Comparison of ENCODE assay signal across 14 mouse cellular contexts in the genomic region with DNA sequence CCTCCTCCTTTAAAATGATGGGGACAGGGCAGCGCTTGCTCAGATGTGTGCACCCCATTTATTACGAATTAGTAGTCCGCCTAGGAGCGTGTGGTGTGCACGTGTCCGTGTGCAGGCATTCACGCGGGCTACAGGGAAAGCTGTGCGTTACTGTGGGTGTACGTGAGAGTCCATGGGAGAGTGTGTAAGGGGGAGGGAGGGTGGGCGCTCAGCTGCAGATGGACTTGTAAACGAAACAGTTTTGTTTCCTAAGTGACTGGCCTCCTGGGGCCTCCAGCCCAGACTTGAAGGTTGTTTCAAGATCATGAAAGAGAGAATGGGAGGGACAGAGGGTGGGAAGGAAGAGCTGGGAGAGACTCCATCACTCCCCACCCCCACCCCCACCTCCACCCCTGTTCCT. TPM values are rescaled to one million over a fixed set of nuclear protein-coding genes. Genes with fewer than 3 reads are reported as not detected.
DNase-seq lines count a peak whose midpoint lies in the region; ATAC-seq and TF ChIP-seq lines count a peak whose summit lies in the region.
"Had no signal": no experiment of that assay in that cellular context is flagged by ENCODE, and none has a peak within 500 bp of the region (broad histone marks: within the 10 kb centered on the region; RNA-seq: fewer than 3 reads in every experiment).

No protein-coding gene starts in this region.

- ATAC-seq in hindbrain, embryonic 15.5 days (ENCODE audit: low FRiP score, low read depth), result peak; percentile 71
- ATAC-seq in midbrain, embryonic 16.5 days, result peak; percentile 31; the same call in 1 of the 2 replicates

- DNase-seq in heart, embryonic 10.5 days (ENCODE audit: low spot score), result no peak
- DNase-seq in heart, postnatal 4 days, result no peak
- DNase-seq in lung, postnatal 14 days, result no peak
- DNase-seq in adrenal gland, postnatal 25 days, result no peak
- no peak for DNase-seq in lung, adult 2 months
- DNase-seq: cerebellum, adult 18-20 months; lung, postnatal 10 days had no signal

- no peaks in the 10 kb centered on the region; the same call in 1 of the 2 replicates for H3K27me3 ChIP-seq in heart, embryonic 10.5 days (ENCODE audit: insufficient read depth, poor library complexity, severe bottlenecking)
- H3K27me3 ChIP-seq in hindbrain, embryonic 15.5 days, result no peaks in the 10 kb centered on the region
- no peaks in the 10 kb centered on the region for H3K27me3 ChIP-seq in midbrain, embryonic 16.5 days (ENCODE audit: control insufficient read depth, insufficient read depth, low read depth, low read length)

- no peak overlapping the region for H3K4me2 ChIP-seq in hindbrain, embryonic 15.5 days
- no peak overlapping the region for H3K4me2 ChIP-seq in midbrain, embryonic 16.5 days (ENCODE audit: low read length)
- H3K4me2 ChIP-seq: heart, embryonic 11.5 days had no signal

- no peak for TF ChIP-seq POLR2A in lung, adult 2 months (IDR thresholded peaks at IDR 0.05; ENCODE audit: borderline replicate concordance, extremely low read depth, low read depth, low read length)

- no peaks in the 10 kb centered on the region for H3K9me3 ChIP-seq in heart, embryonic 10.5 days
- no peaks in the 10 kb centered on the region for H3K9me3 ChIP-seq in hindbrain, embryonic 15.5 days
- H3K9me3 ChIP-seq in midbrain, embryonic 16.5 days (replicated peaks; ENCODE audit: control insufficient read depth, low read length, poor library complexity, severe bottlenecking), result no peaks in the 10 kb centered on the region

- H3K27ac ChIP-seq in heart, embryonic 10.5 days, result peak overlapping the region; percentile 89
- peak overlapping the region; percentile 93 for H3K27ac ChIP-seq in brown adipose tissue, adult 24 weeks (replicated peaks; ENCODE audit: low read depth, low read length)
- H3K27ac ChIP-seq in hindbrain, embryonic 15.5 days (replicated peaks), result peak overlapping the region; percentile 52
- peak overlapping the region; percentile 38; the same call in 1 of the 2 replicates for H3K27ac ChIP-seq in midbrain, embryonic 16.5 days (ENCODE audit: low read length)
- H3K27ac ChIP-seq: kidney, postnatal 0 days had no signal

- H3K36me3 ChIP-seq in heart, embryonic 10.5 days, result no peaks in the 10 kb centered on the region
- no peaks in the 10 kb centered on the region for H3K36me3 ChIP-seq in hindbrain, embryonic 15.5 days
- no peaks in the 10 kb centered on the region for H3K36me3 ChIP-seq in midbrain, embryonic 16.5 days (ENCODE audit: control insufficient read depth, insufficient read depth, low read length)

- H3K9ac ChIP-seq in hindbrain, embryonic 15.5 days, result no peak overlapping the region
- H3K9ac ChIP-seq in midbrain, embryonic 16.5 days (ENCODE audit: low read depth, low read length), result no peak overlapping the region

- 52% methylated on average over 12 of the region's 12 CpGs for WGBS in heart, embryonic 10.5 days
- WGBS in hindbrain, embryonic 15.5 days, result 24% methylated on average over 12 of the region's 12 CpGs
- WGBS in midbrain, embryonic 16.5 days, result 40% methylated on average over 12 of the region's 12 CpGs
- 64% methylated on average over 12 of the region's 12 CpGs for WGBS in lung, adult 2 months

- peaks cover 87% of the 10 kb centered on the region for H3K4me1 ChIP-seq in heart, embryonic 10.5 days
- peaks cover 13% of the 10 kb centered on the region for H3K4me1 ChIP-seq in brown adipose tissue, adult 24 weeks (ENCODE audit: control insufficient read depth, insufficient read depth, insufficient read length, low read length)
- H3K4me1 ChIP-seq in hindbrain, embryonic 15.5 days (replicated peaks), result peaks cover 27% of the 10 kb centered on the region
- peaks cover 9% of the 10 kb centered on the region for H3K4me1 ChIP-seq in midbrain, embryonic 16.5 days (ENCODE audit: control insufficient read depth, insufficient read depth, low read length)
- H3K4me1 ChIP-seq in lung, adult 2 months (ENCODE audit: control insufficient read depth, insufficient read depth, low read length), result no peaks in the 10 kb centered on the region

- no peak overlapping the region for H3K4me3 ChIP-seq in heart, embryonic 10.5 days
- peak overlapping the region; percentile 21 for H3K4me3 ChIP-seq in brown adipose tissue, adult 24 weeks (ENCODE audit: insufficient read depth, low read depth, low read length)
- H3K4me3 ChIP-seq in hindbrain, embryonic 15.5 days, result no peak overlapping the region
- no peak overlapping the region for H3K4me3 ChIP-seq in midbrain, embryonic 16.5 days (ENCODE audit: low read depth, low read length)
- H3K4me3 ChIP-seq in lung, adult 2 months (replicated peaks; ENCODE audit: extremely low read depth, low read depth, low read length), result no peak overlapping the region

- TF ChIP-seq CTCF in lung, adult 2 months (IDR thresholded peaks at IDR 0.05; ENCODE audit: insufficient read depth, low read length), result no peak

RNA-seq across cellular contexts. Expression of gene Atp1a2, which starts 3.3 kb away (rescaled TPM):
- 8.7 and 22.5 TPM in 2 replicates for polyA plus RNA-seq in heart, embryonic 10.5 days (2016; fragmentation: Nextera tagmentation; extraction: Ambion mirVana)
- 10 to 100 TPM; 81.9 to 82.8 TPM for total RNA-seq in heart, postnatal 4 days (2021)
- polyA plus RNA-seq in brown adipose tissue, adult 24 weeks (2012; ENCODE audit: insufficient read depth, insufficient read length, missing spikeins), result 428 and 499 TPM in 2 replicates
- 74.3 and 75.8 TPM in 2 replicates for polyA plus RNA-seq in hindbrain, embryonic 15.5 days (2015; fragmentation: Nextera tagmentation; extraction: Ambion mirVana)
- 53.2 and 69.0 TPM in 2 replicates for polyA plus RNA-seq in midbrain, embryonic 16.5 days (2015; fragmentation: Nextera tagmentation; extraction: Ambion mirVana)
- total RNA-seq in adrenal gland, postnatal 25 days (2021), result 110 and 122 TPM in 2 replicates
- 56.1 and 93.0 TPM in 2 replicates for polyA plus RNA-seq in lung, adult 2 months (2012; rRNA removed)

RNA-seq across cellular contexts. Expression of gene Kcnj9, which starts 27.9 kb away (rescaled TPM):
- polyA plus RNA-seq in heart, embryonic 10.5 days (2016; fragmentation: Nextera tagmentation; extraction: Ambion mirVana), result not detected in 2 replicates
- not detected for total RNA-seq in heart, postnatal 4 days (2021)
- not detected in 2 replicates for polyA plus RNA-seq in brown adipose tissue, adult 24 weeks (2012; ENCODE audit: insufficient read depth, insufficient read length, missing spikeins)
- polyA plus RNA-seq in hindbrain, embryonic 15.5 days (2015; fragmentation: Nextera tagmentation; extraction: Ambion mirVana), result 4.1 and 4.3 TPM in 2 replicates
- 7.7 and 7.8 TPM in 2 replicates for polyA plus RNA-seq in midbrain, embryonic 16.5 days (2015; fragmentation: Nextera tagmentation; extraction: Ambion mirVana)
- 0.18 TPM in 1 of 2 replicates, not detected in the other for total RNA-seq in adrenal gland, postnatal 25 days (2021)
- polyA plus RNA-seq in lung, adult 2 months (2012; rRNA removed), result 0.08 TPM in 1 of 2 replicates, not detected in the other

RNA-seq across cellular contexts. Expression of gene Igsf8, which starts 39.7 kb away (rescaled TPM):
- polyA plus RNA-seq in heart, embryonic 10.5 days (2016; fragmentation: Nextera tagmentation; extraction: Ambion mirVana), result 30.1 and 33.2 TPM in 2 replicates
- total RNA-seq in heart, postnatal 4 days (2021), result 10 to 100 TPM; 19.1 to 20.1 TPM
- 4.3 and 10.5 TPM in 2 replicates for polyA plus RNA-seq in brown adipose tissue, adult 24 weeks (2012; ENCODE audit: insufficient read depth, insufficient read length, missing spikeins)
- 75.3 and 79.0 TPM in 2 replicates for polyA plus RNA-seq in hindbrain, embryonic 15.5 days (2015; fragmentation: Nextera tagmentation; extraction: Ambion mirVana)
- 63.9 and 64.0 TPM in 2 replicates for polyA plus RNA-seq in midbrain, embryonic 16.5 days (2015; fragmentation: Nextera tagmentation; extraction: Ambion mirVana)
- total RNA-seq in adrenal gland, postnatal 25 days (2021), result 33.7 and 48.7 TPM in 2 replicates
- polyA plus RNA-seq in lung, adult 2 months (2012; rRNA removed), result 90.8 and 105 TPM in 2 replicates

RNA-seq across cellular contexts. Expression of gene Kcnj10, which starts 39.8 kb away (rescaled TPM):
- 0.09 TPM in 1 of 2 replicates, not detected in the other for polyA plus RNA-seq in heart, embryonic 10.5 days (2016; fragmentation: Nextera tagmentation; extraction: Ambion mirVana)
- total RNA-seq in heart, postnatal 4 days (2021), result under 1 TPM; 0.11 to 0.14 TPM
- polyA plus RNA-seq in brown adipose tissue, adult 24 weeks (2012; ENCODE audit: insufficient read depth, insufficient read length, missing spikeins), result not detected in 2 replicates
- polyA plus RNA-seq in hindbrain, embryonic 15.5 days (2015; fragmentation: Nextera tagmentation; extraction: Ambion mirVana), result 2.9 and 3.0 TPM in 2 replicates
- 1.5 and 2.5 TPM in 2 replicates for polyA plus RNA-seq in midbrain, embryonic 16.5 days (2015; fragmentation: Nextera tagmentation; extraction: Ambion mirVana)
- total RNA-seq in adrenal gland, postnatal 25 days (2021), result 0.39 and 0.48 TPM in 2 replicates
- polyA plus RNA-seq in lung, adult 2 months (2012; rRNA removed), result 0.12 and 0.28 TPM in 2 replicates

RNA-seq across cellular contexts. Expression of gene Atp1a4, which starts 43.0 kb away (rescaled TPM):
- 0.09 and 0.12 TPM in 2 replicates for polyA plus RNA-seq in heart, embryonic 10.5 days (2016; fragmentation: Nextera tagmentation; extraction: Ambion mirVana)
- total RNA-seq in heart, postnatal 4 days (2021), result under 1 TPM in 1 of 2 experiments, not detected in 1; 0.11 TPM
- not detected in 2 replicates for polyA plus RNA-seq in brown adipose tissue, adult 24 weeks (2012; ENCODE audit: insufficient read depth, insufficient read length, missing spikeins)
- polyA plus RNA-seq in hindbrain, embryonic 15.5 days (2015; fragmentation: Nextera tagmentation; extraction: Ambion mirVana), result 0.05 and 0.06 TPM in 2 replicates
- polyA plus RNA-seq in midbrain, embryonic 16.5 days (2015; fragmentation: Nextera tagmentation; extraction: Ambion mirVana), result not detected in 2 replicates
- total RNA-seq in adrenal gland, postnatal 25 days (2021), result 0.88 and 2.3 TPM in 2 replicates
- 0.05 and 1.2 TPM in 2 replicates for polyA plus RNA-seq in lung, adult 2 months (2012; rRNA removed)
- total RNA-seq: CH12.LX; left cerebral cortex, postnatal 36 days had no signal
- polyA plus RNA-seq: kidney, postnatal 0 days had no signal

Comparison
In these comparisons a context has a peak if more than half of its experiments do, and no peak if none do; other contexts are left out.
1. H3K27ac ChIP-seq: peak in every context shown above with its lines; median percentile 93 in brown adipose tissue, adult 24 weeks; 89 in heart, embryonic 10.5 days; 52 in hindbrain, embryonic 15.5 days; 38 in midbrain, embryonic 16.5 days.